Mouse (Mus musculus) thymus, postnatal 36 days (tissue): ENCODE results near the gene Il3ra.

Source experiments
- DNase-seq, 2 experiments: peaks; one replicate each; pipeline ENCODE4 v3.0.0; 2022; ENCODE audit warnings: mixed read lengths in 2 of 2

Il3ra gene

DNA sequence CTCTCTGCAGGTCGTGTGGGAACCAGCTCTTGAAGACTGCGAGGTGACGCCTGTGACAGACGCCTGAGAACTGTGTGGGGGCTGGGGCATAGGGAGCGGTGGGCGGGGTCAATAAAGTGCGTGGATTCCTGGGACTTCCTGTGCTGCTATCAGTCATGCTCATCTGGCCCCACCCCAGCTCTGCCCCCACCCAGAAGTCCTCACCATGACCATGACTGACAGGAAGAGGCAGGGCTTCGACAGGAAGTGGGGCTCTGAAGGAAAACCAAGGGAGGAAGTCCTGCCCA, 9.2 kb downstream of the Il3ra start:
- peak in 1 of 2 experiments; percentile 8 for DNase-seq

DNA sequence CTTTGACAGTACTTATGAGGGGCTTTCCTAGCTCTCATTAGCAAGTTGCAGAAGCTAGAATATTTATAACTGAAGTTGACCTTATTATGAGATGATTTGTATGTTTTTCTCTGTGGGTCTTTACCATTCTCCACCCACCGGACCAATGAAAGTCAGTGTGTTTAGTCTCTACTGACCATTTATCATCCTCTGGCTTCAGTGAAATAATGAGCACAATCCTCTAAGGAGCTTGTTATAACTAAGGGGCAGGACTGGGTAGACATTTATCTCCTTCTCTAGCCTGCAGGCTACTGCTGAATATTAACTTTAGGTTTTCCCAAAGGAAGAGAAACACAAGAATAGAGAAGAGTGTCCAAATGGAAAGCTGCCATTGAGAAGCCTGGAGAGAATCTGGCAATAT, 49.5 kb downstream of the Il3ra start:
- DNase-seq = no peak

DNA sequence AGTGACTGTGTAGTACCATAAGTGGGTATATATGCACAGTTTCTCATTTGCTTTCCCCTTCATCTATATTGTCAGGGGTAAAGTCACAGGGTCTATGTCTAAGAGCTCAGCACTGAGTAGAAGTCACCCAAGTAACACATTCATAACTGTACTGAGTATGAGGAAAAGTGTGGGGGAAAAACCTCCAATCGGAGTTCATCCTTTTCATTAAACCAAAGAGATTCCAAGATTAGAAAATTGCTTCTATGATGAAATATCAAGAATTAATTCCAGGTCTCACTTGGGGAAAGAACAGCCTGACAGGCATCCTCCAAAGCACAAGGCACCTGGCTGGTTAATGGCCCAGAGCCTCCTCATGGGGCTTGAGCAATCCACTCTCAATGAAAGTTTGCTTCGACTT, 54.9 kb downstream of the Il3ra start, which contains the start of gene Olfr721-ps1:
Olfr721-ps1 (plus strand) TSS at position 301 of the 400 bp plus-strand sequence.
- DNase-seq = no peak
